Mouse (Mus musculus) left cerebral cortex, adult 18-20 months (tissue): Measurements from ENCODE around the gene Tmem97. TPM values are rescaled to one million over a fixed set of nuclear protein-coding genes. Genes with fewer than 3 reads are reported as not detected.
A peak's percentile ranks its signal among the peaks of the same experiment; 100 is the strongest.

Source experiments
- DNase-seq, 2 experiments: peaks; one replicate each; pipeline ENCODE4 v3.0.0; 2021 to 2022; ENCODE audit warnings: low spot score in 2 of 2, mixed read lengths in 1 of 2
- total RNA-seq, 2 experiments: library from RNA; stranded (reverse); gene quantifications; 2 replicates each; pipeline ENCODE4 v1.2.3; 2021

Tmem97 gene
- total RNA-seq, 2 experiments from 2014 or later, result 20.5 to 24.6 TPM

DNA sequence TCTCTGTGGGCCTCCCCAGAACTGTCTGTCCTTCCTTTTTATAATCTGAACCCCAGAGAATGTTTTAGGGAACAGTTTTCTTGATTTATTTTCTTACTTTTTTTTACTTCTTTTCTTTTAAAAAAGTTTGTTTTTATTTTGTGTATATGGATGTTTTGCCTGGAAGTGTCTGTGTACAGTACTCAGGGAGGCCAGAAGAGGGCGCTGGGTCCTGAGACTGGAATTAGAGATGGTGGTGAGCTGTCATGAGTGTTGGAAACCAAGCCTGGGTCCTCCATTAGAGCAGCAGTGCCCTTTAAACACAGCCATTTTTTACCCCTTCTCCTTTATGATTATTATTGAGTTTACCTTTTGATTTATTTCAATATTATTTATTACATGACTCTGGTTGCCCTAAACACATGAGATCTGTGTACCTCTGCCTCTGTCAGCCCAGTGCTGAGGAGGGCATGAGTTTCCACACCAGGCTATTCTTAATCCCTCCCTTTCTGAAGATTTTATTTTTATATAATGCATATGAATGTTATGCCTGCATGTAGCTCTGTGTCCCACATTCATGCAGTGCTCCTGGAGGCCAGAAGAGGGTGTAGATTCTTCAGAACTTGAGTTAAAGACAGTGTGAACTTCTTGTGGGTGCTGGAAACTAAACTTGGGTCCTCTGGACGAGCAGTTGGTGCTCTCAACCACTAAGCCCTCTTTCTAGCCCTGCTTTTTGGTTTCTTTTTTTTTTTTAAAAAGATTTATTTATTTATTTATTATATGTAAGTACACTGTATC is 34.8 kb downstream of the Tmem97 start:
- no peak for DNase-seq

DNA sequence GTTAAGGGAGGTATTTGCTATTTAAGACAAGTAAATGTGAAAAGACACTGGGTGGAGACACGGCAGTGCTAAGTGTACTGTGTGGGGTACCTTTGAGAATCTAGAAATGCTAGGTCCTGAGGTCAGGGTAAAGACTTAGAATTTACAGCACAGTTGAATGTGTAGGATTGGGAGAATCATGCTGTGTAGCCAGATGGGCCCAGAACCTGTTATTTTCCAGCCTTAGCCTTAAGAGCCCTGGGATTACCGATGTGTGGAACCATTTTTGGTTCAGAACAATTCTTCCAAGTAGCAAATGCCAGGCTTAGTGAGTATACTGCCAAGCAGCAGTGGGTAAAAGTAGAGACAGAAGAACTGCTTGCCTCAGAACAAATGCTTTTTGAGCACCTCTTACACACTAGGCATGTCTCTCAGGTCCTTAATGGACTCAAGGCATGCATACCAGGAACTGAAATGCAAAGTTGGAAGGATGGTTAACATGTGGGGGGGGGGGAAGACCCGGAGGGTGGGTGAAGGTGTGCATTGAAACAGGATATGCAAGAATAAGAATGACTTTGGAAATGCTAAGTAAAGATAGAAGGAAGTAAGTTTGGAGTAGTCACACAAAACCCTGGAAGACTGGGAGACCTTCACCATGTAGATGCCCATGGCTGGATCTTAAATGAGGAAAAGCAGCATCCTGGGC is 37.3 kb downstream of the Tmem97 start:
- DNase-seq, result no peak

DNA sequence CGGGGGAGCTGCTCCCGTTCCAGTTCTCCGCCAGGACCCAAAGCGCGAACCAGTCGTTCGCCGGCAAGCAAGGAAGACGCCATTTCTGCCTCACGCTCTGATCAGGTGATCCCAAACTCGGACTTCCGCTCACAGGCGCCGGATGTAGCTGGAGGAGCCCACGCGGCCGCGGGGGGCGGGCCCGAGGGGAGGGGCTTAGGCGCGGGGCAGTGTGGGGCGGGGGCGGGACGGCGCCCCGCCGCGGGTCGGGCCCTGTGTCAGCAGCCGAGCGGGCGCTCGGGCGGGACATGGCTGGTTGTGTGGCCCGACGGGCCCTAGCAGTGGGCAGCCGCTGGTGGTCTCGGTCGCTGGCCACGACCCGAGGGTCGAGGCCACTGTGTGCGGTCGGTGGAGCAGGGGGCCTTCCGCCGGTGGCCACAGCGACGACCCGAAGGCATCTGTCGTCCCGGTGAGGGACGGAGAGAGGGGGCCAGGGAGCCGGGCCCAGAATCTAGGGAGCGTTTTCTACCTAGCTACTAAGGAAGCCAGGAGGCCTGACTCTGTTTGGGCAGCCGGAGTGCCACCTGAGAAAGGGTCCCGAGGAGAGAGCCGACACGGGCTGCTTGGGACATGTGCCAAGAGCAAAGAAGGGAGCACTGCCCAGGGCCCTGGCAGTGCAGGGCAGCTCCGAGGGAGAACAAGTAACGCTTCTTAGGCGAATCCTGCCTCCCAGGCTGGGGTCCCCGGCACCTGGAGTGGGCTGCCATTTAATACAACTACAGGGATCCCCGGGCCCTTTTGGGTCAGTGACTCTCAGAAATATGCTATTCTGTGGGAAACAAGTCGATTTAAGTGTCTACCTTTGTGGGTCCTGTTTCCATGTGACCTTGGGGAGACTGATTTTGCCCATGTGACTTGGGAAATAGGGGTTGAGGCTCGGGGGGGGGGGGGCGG is 38.3 kb downstream of the Tmem97 start, which contains the start of the genes Tmem199 and Poldip2:
Tmem199 (minus strand) TSS at position 148 of the 933 bp plus-strand sequence.
Poldip2 (plus strand) TSS at position 169 of the 933 bp plus-strand sequence.
- peak; percentile 85 to 91 for DNase-seq

DNA sequence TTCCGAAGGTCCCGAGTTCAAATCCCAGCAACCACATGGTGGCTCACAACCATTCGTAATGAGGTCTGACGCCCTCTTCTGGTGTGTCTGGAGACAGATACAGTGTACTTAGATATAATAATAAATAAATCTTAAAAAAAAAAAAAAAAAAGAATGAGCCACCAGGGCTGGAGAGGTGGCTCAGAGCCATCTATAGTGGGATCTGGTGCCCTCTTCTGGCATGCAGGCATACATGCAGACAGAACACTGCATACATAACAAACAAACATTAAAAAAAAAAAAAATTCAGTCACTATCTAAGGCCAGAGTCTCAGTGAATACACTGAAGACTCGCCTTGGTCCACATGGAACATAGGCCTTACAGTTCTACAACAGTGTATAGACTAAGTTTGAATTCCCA is 41.4 kb downstream of the Tmem97 start:
- no peak for DNase-seq

DNA sequence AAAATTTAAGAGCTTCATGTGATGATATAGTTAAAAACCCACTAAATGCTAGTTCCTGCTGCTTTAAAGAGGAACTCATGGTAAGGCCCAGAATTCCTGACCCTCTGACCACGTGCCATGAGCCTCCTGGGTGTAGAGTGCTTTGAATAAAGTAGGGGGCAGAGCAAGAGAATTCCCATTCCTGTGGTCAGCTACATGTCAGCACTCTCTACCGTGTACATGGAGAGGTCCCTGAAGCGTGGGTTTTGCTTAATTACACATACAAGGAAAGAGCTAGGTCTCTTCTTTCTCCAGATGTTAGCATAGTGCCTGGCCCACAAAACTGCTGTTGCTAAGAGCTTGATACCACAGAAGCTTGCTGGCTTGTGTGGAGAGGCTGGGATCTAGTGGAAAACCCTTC is 45.1 kb downstream of the Tmem97 start:
- no peak for DNase-seq

DNA sequence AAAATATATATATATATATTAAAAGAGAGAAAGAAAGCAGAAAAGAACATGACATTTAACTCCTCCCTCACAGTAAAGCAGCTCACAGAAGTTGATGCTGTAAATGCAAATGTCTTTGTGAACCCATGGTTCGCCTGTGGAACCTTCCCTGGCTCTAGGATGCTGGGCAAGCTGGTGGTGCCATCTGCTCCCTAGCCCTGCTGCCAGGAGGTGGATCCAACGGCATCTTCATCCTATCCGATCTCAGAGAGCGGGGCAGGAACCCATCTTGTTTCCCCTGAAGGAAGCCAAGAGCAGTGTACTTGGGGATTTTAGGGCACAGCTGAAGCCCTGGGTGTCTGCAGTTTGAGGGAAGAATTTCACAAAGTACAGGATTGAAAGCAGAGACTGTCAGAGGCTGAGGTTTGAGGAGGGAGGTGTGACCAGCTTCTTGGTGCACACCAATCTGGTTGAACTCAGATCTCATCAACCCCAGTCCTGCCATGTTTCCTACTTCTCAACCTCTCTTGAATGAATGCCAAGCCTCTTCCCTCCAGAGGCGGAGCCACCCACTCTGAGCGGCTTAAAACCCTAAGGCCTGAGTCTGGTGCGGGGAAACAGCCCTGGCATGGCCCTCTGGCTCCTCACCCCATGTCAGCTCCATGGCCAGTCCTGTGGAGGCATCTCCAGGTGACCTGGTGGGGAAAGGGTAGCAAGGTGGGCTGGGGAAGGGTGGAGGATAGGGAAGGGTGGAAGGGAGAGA is 47.5 kb downstream of the Tmem97 start, which contains the start of gene Sebox:
Sebox (plus strand) TSS at position 539 of the 742 bp plus-strand sequence.
- no peak for DNase-seq

DNA sequence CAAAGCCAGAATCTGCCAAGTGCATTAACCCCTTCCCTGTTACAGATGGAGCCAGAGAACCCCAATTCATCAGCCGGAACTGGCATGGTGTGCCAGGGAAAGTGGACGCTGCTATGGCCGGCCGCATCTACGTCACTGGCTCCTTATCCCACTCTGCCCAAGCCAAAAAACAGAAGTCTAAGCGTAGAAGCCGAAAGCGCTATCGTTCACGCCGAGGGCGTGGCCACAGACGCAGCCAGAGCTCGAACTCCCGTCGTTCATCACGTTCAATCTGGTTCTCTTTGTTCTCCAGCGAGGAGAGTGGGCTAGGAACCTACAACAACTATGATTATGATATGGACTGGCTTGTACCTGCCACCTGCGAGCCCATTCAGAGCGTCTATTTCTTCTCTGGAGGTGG is 49.0 kb downstream of the Tmem97 start:
- no peak for DNase-seq

DNA sequence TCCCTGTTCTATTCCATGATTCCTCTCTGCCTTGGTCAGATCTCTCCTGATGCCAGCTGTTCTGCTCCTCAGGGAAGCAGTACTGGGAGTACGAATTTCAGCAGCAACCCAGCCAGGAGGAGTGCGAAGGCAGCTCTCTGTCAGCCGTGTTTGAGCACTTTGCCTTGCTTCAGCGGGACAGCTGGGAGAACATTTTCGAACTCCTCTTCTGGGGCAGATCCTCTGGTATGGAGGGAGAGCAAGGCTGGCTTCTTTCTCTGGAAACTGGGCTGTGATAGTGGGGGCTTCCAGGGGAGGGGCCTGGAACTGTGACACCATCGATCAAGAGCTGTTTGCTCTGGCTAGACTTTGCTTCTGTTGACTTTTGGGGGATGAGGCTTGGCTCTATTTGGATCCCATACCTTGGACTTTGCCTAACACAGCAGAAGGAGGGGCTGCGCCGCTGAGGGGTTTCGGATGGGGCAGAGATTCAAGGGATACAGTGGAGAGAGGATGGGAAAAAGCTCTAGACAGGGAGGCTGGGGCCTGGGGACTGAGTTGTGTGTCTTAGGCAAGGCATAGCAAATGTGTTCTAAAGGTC is 49.9 kb downstream of the Tmem97 start:
- DNase-seq, result no peak

DNA sequence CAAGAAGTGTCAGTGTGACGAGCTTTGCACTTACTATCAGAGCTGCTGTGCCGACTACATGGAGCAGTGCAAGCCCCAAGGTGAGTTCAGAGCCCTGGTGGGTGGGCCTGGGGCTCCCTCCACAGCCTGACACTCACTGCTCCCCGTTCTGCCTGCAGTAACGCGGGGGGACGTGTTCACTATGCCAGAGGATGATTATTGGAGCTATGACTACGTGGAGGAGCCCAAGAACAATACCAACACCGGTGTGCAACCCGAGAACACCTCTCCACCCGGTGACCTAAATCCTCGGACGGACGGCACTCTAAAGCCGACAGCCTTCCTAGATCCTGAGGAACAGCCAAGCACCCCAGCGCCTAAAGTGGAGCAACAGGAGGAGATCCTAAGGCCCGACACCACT is 51.0 kb downstream of the Tmem97 start:
- no peak for DNase-seq

DNA sequence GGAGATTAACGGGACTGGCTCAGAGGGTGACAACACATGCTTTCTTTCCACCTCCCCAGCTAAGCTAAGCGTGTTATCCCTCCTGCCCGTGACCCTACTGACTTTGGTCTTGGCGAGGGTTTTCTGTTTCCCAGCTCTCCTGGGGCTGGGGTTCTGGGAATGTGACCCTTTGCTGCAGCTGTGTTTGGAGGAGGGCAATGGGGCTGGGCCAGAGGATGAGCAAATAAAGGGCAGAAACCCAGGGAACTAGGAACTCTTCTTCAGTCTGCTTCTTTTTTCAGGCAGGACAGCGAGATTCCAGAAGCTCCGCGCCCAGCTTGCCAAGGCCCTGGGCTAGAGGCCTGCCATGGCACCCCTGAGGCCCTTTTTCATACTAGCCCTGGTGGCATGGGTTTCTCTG is 51.6 kb downstream of the Tmem97 start, which contains the start of gene Vtn:
Vtn (plus strand) TSS at position 88 of the 400 bp plus-strand sequence.
- DNase-seq, result no peak

DNA sequence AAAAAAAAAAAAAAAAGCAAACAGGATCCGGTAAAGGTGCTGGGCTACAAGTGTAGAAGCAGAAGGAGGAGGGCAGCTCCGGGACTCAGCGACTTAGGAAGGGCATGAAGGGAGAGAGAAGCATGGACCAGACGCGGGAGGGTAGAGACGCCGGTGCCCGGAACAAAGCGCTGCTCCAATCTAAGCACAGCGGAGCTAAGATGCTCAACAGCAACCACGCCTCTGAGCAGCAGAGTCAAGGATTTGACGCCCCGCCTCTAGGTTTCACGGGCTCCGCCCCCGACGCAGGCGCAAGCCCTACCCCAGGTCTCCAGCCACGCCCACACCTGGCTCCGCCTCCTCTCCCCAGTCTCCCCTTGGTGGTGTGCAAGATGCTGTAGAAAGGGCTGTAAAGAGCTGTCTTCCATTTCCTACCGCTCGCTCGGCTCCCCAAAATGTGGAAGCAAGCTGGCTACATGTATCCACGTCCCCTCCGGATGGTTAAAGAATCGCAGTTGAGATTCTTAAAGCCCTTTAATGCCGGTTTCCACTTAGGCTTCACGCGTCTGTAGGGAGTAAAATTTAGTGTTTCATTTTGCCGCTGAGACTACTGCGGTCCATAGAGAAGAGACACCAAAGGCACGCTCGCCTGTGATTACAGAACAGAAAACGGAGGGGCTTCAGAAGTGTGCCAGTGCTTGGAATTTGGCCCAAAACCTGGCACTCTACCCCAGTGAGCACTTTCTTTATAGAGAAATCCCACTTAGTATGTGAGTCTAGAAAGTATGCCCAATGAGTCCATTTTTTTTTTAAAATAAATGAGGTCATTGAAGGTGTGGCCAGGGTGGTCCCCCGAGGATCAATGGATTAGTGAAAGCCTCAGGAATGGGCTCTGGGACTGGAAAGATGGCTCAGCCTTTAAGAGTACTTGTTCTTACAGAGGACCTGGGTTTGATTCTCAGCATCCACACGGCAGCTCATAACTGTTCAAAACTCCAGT is 52.7 kb downstream of the Tmem97 start, which contains the start of gene Sarm1:
Sarm1 (minus strand) TSS at position 211 of the 979 bp plus-strand sequence.
- DNase-seq, result peak; percentile 96

DNA sequence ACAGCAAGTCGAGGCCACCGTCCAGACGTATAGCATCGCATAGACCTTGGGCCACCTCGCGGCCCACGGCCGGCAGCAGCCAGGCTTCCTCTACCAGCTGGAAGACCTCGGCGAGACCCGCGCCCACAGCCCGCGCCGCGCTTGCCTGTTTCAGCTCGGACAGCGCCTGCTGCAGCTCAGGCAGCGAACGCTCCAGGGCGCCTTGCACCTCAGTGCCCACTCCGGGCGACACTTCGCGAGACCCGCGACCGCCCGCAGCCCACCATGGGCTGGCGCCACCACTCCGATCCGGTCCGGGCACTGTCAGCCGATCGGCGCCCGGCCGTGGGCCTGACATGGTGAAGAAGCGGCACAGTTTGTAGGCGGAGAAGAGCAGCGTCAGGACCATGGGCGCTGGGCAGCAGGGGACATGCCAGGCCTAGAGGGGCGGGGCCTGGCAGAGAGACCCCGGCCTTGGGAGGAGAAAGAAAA is 53.5 kb downstream of the Tmem97 start:
- peak; percentile 42 to 56 for DNase-seq

DNA sequence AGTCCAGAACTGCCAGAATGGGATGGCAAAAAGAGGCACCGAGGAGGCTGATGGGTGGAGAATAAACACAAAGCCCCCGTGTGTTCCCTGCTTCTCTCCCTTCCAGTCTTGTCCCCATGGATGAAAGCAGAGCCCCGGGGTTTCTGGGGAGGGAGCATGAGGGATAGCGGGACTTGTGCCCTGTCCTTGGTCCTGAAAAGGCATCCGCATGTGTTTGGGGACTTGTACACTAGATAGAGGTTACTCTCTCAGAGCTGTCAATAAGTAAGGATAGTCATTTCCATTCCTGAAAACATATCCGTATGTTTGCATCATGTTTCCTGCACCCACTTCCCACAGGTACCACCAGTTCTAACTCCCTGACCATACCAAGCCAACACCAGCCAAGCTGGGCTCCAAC is 54.7 kb downstream of the Tmem97 start:
- DNase-seq, result no peak

Other genes with a start within 250 kb of the Tmem97 start
- gene Spag5, start 249.2 kb downstream of the Tmem97 start, total RNA-seq, result 10 to 100 TPM in 1 of 2 experiments, 1 to 10 TPM in 1; 9.8 to 11.3 TPM
- 100 to 1,000 TPM; 733 to 876 TPM for gene Aldoc, start 227.8 kb downstream of the Tmem97 start, total RNA-seq
- 10 to 100 TPM; 58.4 to 61.2 TPM for gene Pigs, start 222.4 kb downstream of the Tmem97 start, total RNA-seq
- 10 to 100 TPM; 32.5 to 35.5 TPM for gene Unc119, start 207.3 kb downstream of the Tmem97 start, total RNA-seq
- not detected for gene Foxn1, start 164.2 kb downstream of the Tmem97 start, total RNA-seq
- gene Slc13a2, start 128.6 kb downstream of the Tmem97 start, total RNA-seq, result not detected
- gene Slc46a1, start 85.1 kb downstream of the Tmem97 start, total RNA-seq, result 10 to 100 TPM; 10.5 to 13.8 TPM
- 10 to 100 TPM; 31.3 to 32.5 TPM for gene Sarm1, start 53.0 kb downstream of the Tmem97 start, total RNA-seq
- 10 to 100 TPM; 75.1 to 84.9 TPM for gene Vtn, start 51.7 kb downstream of the Tmem97 start, total RNA-seq
- under 1 TPM; 0.49 to 0.93 TPM for gene Sebox, start 47.3 kb downstream of the Tmem97 start, total RNA-seq
- 10 to 100 TPM; 44.2 to 45.6 TPM for gene Tmem199, start 38.6 kb downstream of the Tmem97 start, total RNA-seq
- gene Poldip2, start 38.6 kb downstream of the Tmem97 start, total RNA-seq, result 100 to 1,000 TPM; 106 to 118 TPM
- gene Tnfaip1, start 14.4 kb downstream of the Tmem97 start, total RNA-seq, result 10 to 100 TPM; 35.3 to 36.7 TPM
- gene Ift20, start 14.4 kb downstream of the Tmem97 start, total RNA-seq, result 10 to 100 TPM; 81.6 to 85.9 TPM
- 100 to 1,000 TPM; 103 to 113 TPM for gene Nlk, start 146.6 kb upstream of the Tmem97 start, total RNA-seq
- 10 to 100 TPM; 16.1 to 16.7 TPM for gene Ccnq, start 201.0 kb upstream of the Tmem97 start, total RNA-seq